Mouse (Mus musculus): ENCODE results near the gene Olfr1264.

GRCm38 (mm10) chr2:89990921-89991320 is 34.5 kb downstream of the Olfr1264 start, which contains the start of gene Olfr1261:
- TF ChIP-seq GATA1 (IDR thresholded peaks at IDR 0.05; ENCODE audit: borderline replicate concordance, low read length), result no peak
- no peak for TF ChIP-seq FLI1 (IDR thresholded peaks at IDR 0.05; ENCODE audit: low read length)
